Mouse (Mus musculus): Measurements from ENCODE around the gene AA986860. TPM values are rescaled to one million over a fixed set of nuclear protein-coding genes. Genes with fewer than 3 reads are reported as not detected.

The AA986860 gene
- 1.2 and 1.3 TPM in 2 replicates for polyA plus RNA-seq (2016; fragmentation: Nextera tagmentation; extraction: Ambion mirVana)

DNA sequence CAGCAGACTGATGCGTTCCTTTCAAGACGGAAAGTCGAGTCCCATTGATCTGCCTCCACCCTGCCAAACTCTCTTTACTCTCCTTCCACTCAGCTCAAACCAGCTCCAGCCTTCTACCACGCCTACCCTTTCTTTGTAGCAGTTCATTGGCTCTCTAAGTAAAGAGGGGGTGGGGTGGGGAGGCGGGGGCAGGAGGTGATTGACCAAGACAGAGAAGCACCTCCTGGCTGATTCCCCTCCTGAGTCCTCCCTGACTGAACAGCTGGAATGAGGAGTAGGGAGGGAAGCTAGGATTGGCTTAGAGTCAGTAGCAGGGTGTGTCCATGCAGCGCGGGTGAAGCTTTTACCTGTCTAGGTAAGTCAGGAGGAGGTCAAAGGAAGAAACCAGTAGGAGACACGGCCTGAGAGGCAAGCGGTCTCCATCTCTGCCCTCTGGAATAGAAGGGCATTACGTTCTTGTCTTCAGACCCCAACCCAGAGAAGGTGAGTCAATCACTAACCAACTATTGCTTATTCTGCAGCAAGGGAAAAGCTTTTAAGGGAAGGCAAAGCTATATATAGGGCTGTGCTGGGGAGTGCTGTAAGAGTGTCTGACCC is at the start of gene AA986860:
Gene AA986860, plus strand, starts transcription at position 236 of the 597 bp plus-strand sequence.
- ATAC-seq (ENCODE audit: low FRiP score) = peak; percentile 60; the same call in 1 of the 2 replicates
- no peaks in the 10 kb centered on the region for H3K36me3 ChIP-seq

DNA sequence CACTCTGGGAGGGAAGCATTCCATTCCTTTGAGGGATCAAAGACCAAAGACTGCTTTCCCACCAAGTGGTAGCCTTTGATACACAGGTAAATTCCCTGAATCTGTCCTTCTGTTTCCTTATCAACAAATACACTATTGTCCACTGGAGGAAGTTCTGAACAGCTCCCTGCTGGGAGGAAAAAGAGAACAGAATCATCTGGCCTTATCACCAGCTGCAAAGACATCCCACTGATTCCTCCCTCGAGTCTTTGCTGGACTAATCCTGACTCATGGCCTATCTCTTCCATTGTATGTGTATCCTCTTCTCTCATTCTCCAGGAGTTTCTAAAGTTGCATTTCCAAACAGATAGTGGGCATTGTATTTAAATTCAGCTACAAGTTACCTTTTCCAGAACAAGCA is 47.9 kb upstream of the AA986860 start:
- Histone ChIP-seq H3K4me1 (no peaks in the 10 kb centered on the region), H3K4me3 (no peak overlapping the region), H3K9me3 (replicated peaks) (no peaks in the 10 kb centered on the region), H3K9ac (no peak overlapping the region), H3K36me3 (no peaks in the 10 kb centered on the region), H3K27me3 (no peaks in the 10 kb centered on the region), H3K4me2 (replicated peaks) (no peak overlapping the region), H3K27ac (no peak overlapping the region)
- WGBS = 58% methylated on average over 1 of the region's 1 CpGs
- ATAC-seq (ENCODE audit: low FRiP score) = no peak

More for the DNA sequence above, at the start of gene AA986860:
- Histone ChIP-seq H3K9ac (no peak within 1 kb of the TSS), H3K4me1 (peaks cover 4% of the 10 kb centered on the region), H3K27ac (no peak within 1 kb of the TSS), H3K4me2 (replicated peaks) (peak within 1 kb of the TSS; percentile 23), H3K27me3 (no peaks in the 10 kb centered on the region), H3K4me3 (no peak within 1 kb of the TSS), H3K9me3 (replicated peaks) (no peaks in the 10 kb centered on the region)
- WGBS = 7% methylated on average over 10 of the region's 10 CpGs

DNA sequence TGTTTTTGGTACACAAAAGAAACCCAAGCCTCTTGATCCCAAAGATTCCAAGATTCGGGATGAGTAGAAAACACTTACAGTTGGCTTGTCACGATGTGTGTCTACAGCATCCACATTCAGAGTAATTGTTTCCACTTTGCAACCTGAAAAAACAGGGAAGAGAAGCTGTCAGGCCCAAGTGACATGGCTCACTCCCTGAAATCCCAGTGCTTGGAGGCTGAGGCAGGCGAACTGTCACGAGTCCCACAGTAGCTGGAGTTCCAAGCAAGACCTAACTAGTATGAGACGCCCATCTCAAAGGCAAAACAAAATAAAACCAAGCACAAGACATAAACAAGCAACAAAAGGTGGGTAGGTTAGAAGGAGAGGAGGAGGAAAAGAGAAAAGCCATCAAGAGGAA is 33.2 kb upstream of the AA986860 start:
- Histone ChIP-seq H3K9me3 (replicated peaks) (no peaks in the 10 kb centered on the region), H3K4me3 (no peak overlapping the region), H3K36me3 (peaks cover 60% of the 10 kb centered on the region), H3K4me1 (no peaks in the 10 kb centered on the region), H3K4me2 (replicated peaks) (no peak overlapping the region), H3K27me3 (no peaks in the 10 kb centered on the region), H3K27ac (no peak overlapping the region), H3K9ac (no peak overlapping the region)
- no peak for ATAC-seq (ENCODE audit: low FRiP score)
- 96% methylated on average over 5 of the region's 5 CpGs for WGBS

DNA sequence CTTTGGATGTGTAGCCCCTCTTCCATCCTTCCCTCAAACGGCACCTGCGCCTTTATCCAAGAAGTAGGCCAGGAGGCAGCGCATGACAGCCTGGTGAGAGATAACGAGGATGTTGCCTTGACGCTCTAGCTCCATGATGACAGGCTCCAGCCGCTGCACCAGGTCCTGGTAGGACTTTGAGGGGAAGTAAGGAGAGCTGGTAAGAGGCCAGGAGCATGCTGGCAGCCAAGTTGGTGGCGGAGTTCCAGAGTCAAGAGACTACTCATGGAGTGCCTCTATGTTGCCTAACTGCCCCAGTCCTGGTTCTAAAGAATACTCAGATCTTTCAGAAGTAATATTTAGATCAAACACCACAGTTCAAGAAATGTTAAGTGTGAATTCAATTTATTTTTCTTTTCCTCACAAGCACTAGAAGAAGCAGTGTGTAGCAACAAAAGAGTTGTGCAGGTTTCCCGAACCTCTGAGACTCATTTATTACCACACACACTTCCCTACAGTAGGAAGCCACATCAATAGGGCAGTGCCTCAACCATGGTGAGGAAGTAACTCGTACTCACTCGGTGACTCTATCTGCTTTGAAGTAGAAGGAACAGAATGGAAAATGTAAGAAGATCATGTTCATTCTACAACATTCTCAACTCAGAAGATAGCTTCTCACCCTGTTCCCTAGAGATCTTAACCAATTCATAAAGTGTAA is 31.7 kb upstream of the AA986860 start:
- H3K4me2 ChIP-seq (replicated peaks) = no peak overlapping the region
- no peaks in the 10 kb centered on the region for H3K27me3 ChIP-seq
- no peak for ATAC-seq (ENCODE audit: low FRiP score)
- H3K4me1 ChIP-seq = no peaks in the 10 kb centered on the region
- H3K27ac ChIP-seq = no peak overlapping the region
- no peaks in the 10 kb centered on the region for H3K9me3 ChIP-seq (replicated peaks)
- no peak overlapping the region for H3K4me3 ChIP-seq
- H3K9ac ChIP-seq = no peak overlapping the region
- peaks cover 69% of the 10 kb centered on the region for H3K36me3 ChIP-seq
- WGBS = 94% methylated on average over 10 of the region's 10 CpGs

- H3K27me3 ChIP-seq = no peaks in the 10 kb centered on the region
- no peak overlapping the region for H3K27ac ChIP-seq
- no peak overlapping the region for H3K9ac ChIP-seq
- WGBS = 95% methylated on average over 11 of the region's 11 CpGs
- H3K9me3 ChIP-seq (replicated peaks) = no peaks in the 10 kb centered on the region
- ATAC-seq (ENCODE audit: low FRiP score) = no peak
- H3K4me3 ChIP-seq = no peak overlapping the region
- no peaks in the 10 kb centered on the region for H3K4me1 ChIP-seq
- peaks cover 79% of the 10 kb centered on the region for H3K36me3 ChIP-seq
- H3K4me2 ChIP-seq (replicated peaks) = no peak overlapping the region
Observed at GRCm38 (mm10) chr1:130701976-130702375, 29.8 kb upstream of the AA986860 start.

- Histone ChIP-seq H3K9me3 (replicated peaks) (no peaks in the 10 kb centered on the region), H3K27ac (no peak overlapping the region), H3K4me3 (no peak overlapping the region), H3K36me3 (peaks cover 72% of the 10 kb centered on the region), H3K9ac (no peak overlapping the region), H3K27me3 (no peaks in the 10 kb centered on the region), H3K4me2 (replicated peaks) (no peak overlapping the region), H3K4me1 (no peaks in the 10 kb centered on the region)
- no peak for ATAC-seq (ENCODE audit: low FRiP score)
- 88% methylated on average over 2 of the region's 2 CpGs for WGBS
Observed at GRCm38 (mm10) chr1:130703613-130704012, 28.2 kb upstream of the AA986860 start.

GRCm38 (mm10) chr1:130710283-130711080 is 21.3 kb upstream of the AA986860 start:
- WGBS = 91% methylated on average over 22 of the region's 22 CpGs
- peaks cover 22% of the 10 kb centered on the region for H3K36me3 ChIP-seq
- H3K27ac ChIP-seq = no peak overlapping the region
- no peak overlapping the region for H3K4me3 ChIP-seq
- no peak overlapping the region for H3K9ac ChIP-seq
- no peak for ATAC-seq (ENCODE audit: low FRiP score)
- no peaks in the 10 kb centered on the region for H3K4me1 ChIP-seq
- H3K27me3 ChIP-seq = no peaks in the 10 kb centered on the region
- H3K4me2 ChIP-seq (replicated peaks) = no peak overlapping the region
- H3K9me3 ChIP-seq (replicated peaks) = no peaks in the 10 kb centered on the region

DNA sequence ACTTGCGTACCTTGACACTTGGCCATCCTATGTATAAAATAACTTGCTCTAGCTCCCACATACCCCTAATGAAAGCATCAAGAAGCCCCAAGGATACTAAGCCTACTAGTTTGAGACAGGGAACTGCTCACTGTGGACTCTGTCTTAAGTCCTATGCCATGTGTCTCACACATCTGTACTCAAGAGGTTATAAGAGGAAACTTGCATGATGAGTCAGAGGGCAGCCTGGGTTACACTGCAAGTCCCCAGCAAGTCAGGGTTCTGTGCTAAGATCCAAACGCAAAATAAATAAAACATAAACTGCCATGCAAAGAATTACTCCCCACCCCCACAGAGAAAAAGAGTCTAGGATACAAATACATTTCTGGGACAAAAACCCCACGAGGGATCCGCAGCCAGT is 17.7 kb upstream of the AA986860 start:
- no peaks in the 10 kb centered on the region for H3K9me3 ChIP-seq (replicated peaks)
- H3K9ac ChIP-seq = no peak overlapping the region
- H3K27me3 ChIP-seq = no peaks in the 10 kb centered on the region
- no peak for ATAC-seq (ENCODE audit: low FRiP score)
- no peak overlapping the region for H3K27ac ChIP-seq
- H3K4me1 ChIP-seq = peaks cover 13% of the 10 kb centered on the region
- WGBS = 77% methylated on average over 4 of the region's 4 CpGs
- no peaks in the 10 kb centered on the region for H3K36me3 ChIP-seq
- H3K4me2 ChIP-seq (replicated peaks) = no peak overlapping the region
- H3K4me3 ChIP-seq = no peak overlapping the region

DNA sequence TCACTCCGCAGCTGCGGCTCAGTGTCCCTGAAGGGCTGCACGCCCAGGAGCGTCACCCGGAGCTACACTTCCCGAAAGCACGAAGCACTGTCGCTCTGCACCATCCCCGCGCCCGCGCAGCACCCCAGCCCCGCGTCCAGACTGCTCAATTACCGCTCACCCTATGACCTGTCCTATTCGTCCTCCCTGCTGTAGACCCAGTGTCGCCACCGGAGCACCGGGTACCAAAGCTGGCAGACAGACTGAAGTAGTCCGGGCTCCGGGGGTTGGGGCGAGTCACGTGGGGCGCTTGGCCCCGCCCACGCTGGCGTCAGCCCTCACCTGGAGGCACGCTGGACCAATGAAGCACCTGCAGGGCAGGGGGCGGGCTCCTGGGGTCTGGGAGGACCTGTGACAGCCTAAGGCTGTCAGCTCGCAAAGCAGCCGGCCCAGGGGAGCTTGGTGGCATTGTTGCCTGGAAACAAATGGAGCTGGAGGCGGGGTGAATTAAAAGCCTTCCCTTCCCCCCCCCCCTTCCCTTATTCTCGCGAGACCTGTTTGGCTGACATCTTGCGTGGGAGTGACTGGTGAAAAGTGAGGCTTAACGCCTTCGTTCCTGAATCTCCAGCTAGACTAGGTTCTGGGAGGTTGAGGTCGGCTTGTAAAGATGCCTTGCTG is 16.1 kb upstream of the AA986860 start, which contains the start of gene Gm29427:
Gene Gm29427, minus strand, starts transcription at position 239 of the 657 bp plus-strand sequence.
- Histone ChIP-seq H3K9ac (peak within 1 kb of the TSS; percentile 92), H3K4me2 (replicated peaks) (peak within 1 kb of the TSS; percentile 98), H3K4me1 (peaks cover 17% of the 10 kb centered on the region), H3K4me3 (peak within 1 kb of the TSS; percentile 89), H3K27me3 (no peaks in the 10 kb centered on the region), H3K9me3 (replicated peaks) (no peaks in the 10 kb centered on the region), H3K27ac (peak within 1 kb of the TSS; percentile 87), H3K36me3 (peaks cover 4% of the 10 kb centered on the region; the same call in 1 of the 2 replicates)
- WGBS = under 1% methylated on average over 38 of the region's 38 CpGs
- peak; percentile 94 for ATAC-seq (ENCODE audit: low FRiP score)

GRCm38 (mm10) chr1:130716218-130716512 is 15.6 kb upstream of the AA986860 start:
- Histone ChIP-seq H3K9ac (peak overlapping the region; percentile 92), H3K27me3 (no peaks in the 10 kb centered on the region), H3K4me1 (peaks cover 17% of the 10 kb centered on the region), H3K9me3 (replicated peaks) (no peaks in the 10 kb centered on the region), H3K4me3 (peak overlapping the region; percentile 89), H3K36me3 (peaks cover 7% of the 10 kb centered on the region; the same call in 1 of the 2 replicates), H3K27ac (peak overlapping the region; percentile 87), H3K4me2 (replicated peaks) (peak overlapping the region; percentile 98)
- 2% methylated on average over 3 of the region's 3 CpGs for WGBS
- ATAC-seq (ENCODE audit: low FRiP score) = peak; percentile 33; the same call in 1 of the 2 replicates

DNA sequence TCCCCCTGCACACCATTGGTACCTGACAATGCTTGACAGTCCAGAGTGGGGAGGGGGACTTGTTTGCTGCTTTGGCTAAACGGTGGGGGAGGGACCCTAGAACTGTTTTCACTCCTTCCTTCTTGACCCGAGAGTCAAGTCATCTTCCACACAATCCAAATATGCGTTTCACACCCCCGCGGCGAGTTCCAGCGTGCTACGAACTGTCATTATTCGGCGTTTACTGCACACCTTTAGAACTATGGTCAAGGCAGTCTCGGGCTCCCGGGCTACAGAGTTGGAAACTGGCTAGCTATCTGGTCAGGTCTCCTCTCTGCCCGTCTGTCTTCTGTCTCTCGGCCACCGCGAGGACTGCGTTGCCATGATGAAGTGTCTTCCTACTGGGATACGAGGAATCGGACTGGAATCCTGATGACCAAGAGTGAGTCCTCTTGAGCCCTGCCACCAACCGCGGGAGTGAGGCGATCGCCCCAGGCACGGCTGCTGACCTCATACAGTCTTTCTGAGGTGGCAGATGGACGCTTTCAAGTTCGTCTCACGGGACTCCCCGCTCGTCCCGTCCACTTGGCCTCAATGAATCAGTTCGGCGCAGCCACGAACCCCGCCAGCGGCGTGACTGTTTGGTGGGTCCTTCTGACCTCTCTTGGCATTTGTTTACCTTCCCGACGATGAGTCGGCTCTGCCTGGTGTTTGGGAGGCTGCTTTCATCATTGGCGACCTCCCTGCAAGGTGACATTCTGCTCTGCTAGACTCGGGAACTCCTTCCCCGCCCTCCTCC is 15.1 kb upstream of the AA986860 start:
- ATAC-seq (ENCODE audit: low FRiP score) = peak; percentile 26
- Histone ChIP-seq H3K36me3 (peaks cover 7% of the 10 kb centered on the region; the same call in 1 of the 2 replicates), H3K4me2 (replicated peaks) (peak overlapping the region; percentile 98), H3K9me3 (replicated peaks) (no peaks in the 10 kb centered on the region), H3K9ac (peak overlapping the region; percentile 92), H3K27ac (peak overlapping the region; percentile 87), H3K4me1 (peaks cover 17% of the 10 kb centered on the region), H3K27me3 (no peaks in the 10 kb centered on the region), H3K4me3 (peak overlapping the region; percentile 89)
- under 1% methylated on average over 42 of the region's 42 CpGs for WGBS

Measured in hindbrain, embryonic 12.5 days (tissue).